Mouse (Mus musculus) embryonic facial prominence, embryonic 10.5 days (tissue): ENCODE measurements at regions not wholly inside any gene's neighbourhood (a gene's known extent, or its start where the extent isn't known, plus 50 kb on each side); places are given as distances from the start of the nearest gene placed in this dataset.

Source experiments
- DNase-seq: peaks from one replicate; pipeline ENCODE4 v3.0.0-alpha.2; 2017; ENCODE audit warnings: low spot score
- H3K27ac ChIP-seq: fragments of 300-500 bp; sonication (generic); replicated peaks from 2 replicates; pipeline ENCODE4 v1.5.1; 2016; ENCODE audit warnings: mild to moderate bottlenecking
- H3K27me3 ChIP-seq: fragments of 300-500 bp; sonication (generic); replicated peaks from 2 replicates; pipeline ENCODE4 v1.6.1; 2016; ENCODE audit warnings: low read depth, mild to moderate bottlenecking; ENCODE audit not compliant: poor library complexity, severe bottlenecking
- H3K36me3 ChIP-seq: fragments of 300-500 bp; sonication (generic); replicated peaks from 2 replicates; pipeline ENCODE4 v1.6.1; 2016; ENCODE audit warnings: mild to moderate bottlenecking, moderate library complexity
- H3K4me1 ChIP-seq: fragments of 300-500 bp; sonication (generic); 2 replicates; pipeline ENCODE4 v1.6.1; 2016
- H3K4me3 ChIP-seq: fragments of 300-500 bp; sonication (generic); 2 replicates; pipeline ENCODE4 v1.5.1; 2016; ENCODE audit warnings: mild to moderate bottlenecking, moderate library complexity
- H3K9me3 ChIP-seq: fragments of 300-500 bp; sonication (generic); 2 replicates; pipeline ENCODE4 v1.6.1; 2016; ENCODE audit warnings: mild to moderate bottlenecking
- WGBS: fragments of 180-500 bp; shearing (Covaris S2); methylation state at CpG from one replicate; pipeline ENCODE4 v1.1.7; 2016; 5-methylcytosine and 5-hydroxymethylcytosine counted together

DNA sequence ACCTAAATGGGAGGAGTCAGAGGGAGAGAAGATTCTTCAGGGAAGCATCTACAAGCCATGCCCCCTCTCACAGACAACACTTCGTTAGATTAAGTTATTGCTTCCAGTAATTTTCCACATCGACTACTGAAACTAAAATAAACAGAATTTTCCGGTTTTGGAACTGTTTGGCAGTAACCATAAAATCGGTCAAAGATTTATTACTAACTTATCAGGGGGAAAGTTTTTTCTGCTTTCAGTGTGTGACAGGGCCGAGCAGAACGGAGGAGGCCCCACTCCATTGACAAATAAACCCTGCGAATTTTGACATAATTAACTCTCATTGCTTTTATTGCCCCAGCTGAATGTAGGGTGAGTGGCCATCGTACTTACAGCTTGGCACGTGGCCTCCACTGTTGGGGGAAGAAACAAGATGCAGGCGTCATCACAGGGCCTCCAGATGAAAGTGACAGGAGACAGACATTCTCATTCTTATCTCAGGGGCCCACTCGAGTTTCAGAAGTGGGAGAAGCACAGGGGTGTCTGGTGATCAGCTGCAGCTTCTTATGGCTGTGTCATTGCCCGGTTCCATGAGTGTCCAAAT lies 229.6 kb upstream of the Foxq1 start:
- DNase-seq, result no peak
- Histone ChIP-seq H3K27me3 (no peaks in the 10 kb centered on the region), H3K4me1 (peaks cover 2% of the 10 kb centered on the region; the same call in 1 of the 2 replicates), H3K9me3 (no peaks in the 10 kb centered on the region), H3K27ac (no peak overlapping the region), H3K4me3 (no peak overlapping the region), H3K36me3 (no peaks in the 10 kb centered on the region)
- WGBS, result 83% methylated on average over 12 of the region's 12 CpGs

DNA sequence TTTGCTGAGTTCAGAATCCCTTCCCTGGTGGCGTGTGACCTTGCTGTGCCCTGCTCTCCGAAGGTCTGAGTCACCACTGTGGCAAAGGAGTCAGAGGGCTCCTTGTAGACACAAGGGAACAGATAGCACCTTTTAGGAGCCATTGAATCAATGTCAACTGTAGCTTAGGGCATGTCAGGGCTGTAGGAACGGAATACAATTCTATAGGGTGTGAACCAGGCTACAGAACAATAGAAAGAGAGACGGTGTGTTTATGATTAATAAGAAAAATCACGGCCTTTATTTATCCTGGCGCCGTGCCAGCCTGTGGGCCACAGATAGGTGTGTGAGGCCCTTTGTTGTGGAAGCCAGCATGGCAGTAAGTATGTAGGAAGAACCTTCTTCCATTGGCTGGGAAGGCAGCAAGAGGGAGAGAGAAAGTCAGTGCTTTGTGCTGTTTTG lies 228.4 kb upstream of the Foxq1 start:
- no peak overlapping the region for H3K4me3 ChIP-seq
- H3K36me3 ChIP-seq, result no peaks in the 10 kb centered on the region
- no peaks in the 10 kb centered on the region for H3K4me1 ChIP-seq
- no peaks in the 10 kb centered on the region for H3K9me3 ChIP-seq
- no peak overlapping the region for H3K27ac ChIP-seq
- no peaks in the 10 kb centered on the region for H3K27me3 ChIP-seq
- WGBS, result 86% methylated on average over 7 of the region's 7 CpGs
- DNase-seq, result no peak

DNA sequence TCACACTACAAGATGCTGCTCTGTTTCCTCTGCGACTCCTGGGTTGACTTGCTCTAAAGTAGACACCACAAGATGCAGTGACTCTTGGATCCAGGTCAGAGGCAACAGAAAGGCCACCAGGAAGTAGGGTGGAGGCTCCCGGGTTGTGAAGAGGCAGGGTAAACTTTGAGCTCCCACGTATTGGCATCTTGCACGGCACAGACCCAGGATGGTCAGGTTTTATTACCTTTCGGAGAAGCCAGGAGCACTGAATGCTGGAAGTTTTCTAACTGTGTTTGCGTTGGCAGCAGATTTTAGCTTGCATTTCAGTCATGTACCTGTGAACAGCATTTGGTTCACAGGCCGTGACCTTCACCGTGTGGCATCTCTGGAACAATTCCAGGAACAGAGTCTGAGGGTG lies 227.2 kb upstream of the Foxq1 start:
- no peaks in the 10 kb centered on the region for H3K4me1 ChIP-seq
- H3K4me3 ChIP-seq, result no peak overlapping the region
- no peaks in the 10 kb centered on the region for H3K36me3 ChIP-seq
- no peak overlapping the region for H3K27ac ChIP-seq
- H3K27me3 ChIP-seq, result no peaks in the 10 kb centered on the region
- DNase-seq, result no peak
- WGBS, result 93% methylated on average over 8 of the region's 8 CpGs
- no peaks in the 10 kb centered on the region for H3K9me3 ChIP-seq

DNA sequence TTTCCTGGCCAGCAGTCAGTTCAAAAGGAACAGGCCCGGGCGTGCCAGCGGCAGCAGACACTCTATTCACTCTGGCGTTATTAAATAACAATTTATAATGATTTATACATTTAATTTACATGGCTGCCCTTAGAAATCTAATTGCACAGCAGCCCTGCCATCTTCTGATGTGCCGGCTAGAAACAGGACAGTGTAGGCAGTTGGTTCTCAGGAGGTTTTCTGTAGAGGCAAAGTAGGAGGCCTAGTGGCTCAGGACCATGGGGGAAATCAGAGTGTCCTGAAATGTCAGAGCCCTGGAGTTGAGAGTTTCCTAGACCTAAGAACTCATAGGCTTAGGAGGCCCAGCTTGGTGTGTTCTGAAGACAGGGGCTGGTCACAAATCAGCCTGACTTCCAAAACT lies 225.2 kb upstream of the Foxq1 start:
- H3K9me3 ChIP-seq, result no peaks in the 10 kb centered on the region
- no peaks in the 10 kb centered on the region for H3K36me3 ChIP-seq
- no peak overlapping the region for H3K4me3 ChIP-seq
- H3K27ac ChIP-seq, result no peak overlapping the region
- H3K4me1 ChIP-seq, result no peaks in the 10 kb centered on the region
- no peak for DNase-seq
- H3K27me3 ChIP-seq, result no peaks in the 10 kb centered on the region
- WGBS, result 87% methylated on average over 5 of the region's 5 CpGs

DNA sequence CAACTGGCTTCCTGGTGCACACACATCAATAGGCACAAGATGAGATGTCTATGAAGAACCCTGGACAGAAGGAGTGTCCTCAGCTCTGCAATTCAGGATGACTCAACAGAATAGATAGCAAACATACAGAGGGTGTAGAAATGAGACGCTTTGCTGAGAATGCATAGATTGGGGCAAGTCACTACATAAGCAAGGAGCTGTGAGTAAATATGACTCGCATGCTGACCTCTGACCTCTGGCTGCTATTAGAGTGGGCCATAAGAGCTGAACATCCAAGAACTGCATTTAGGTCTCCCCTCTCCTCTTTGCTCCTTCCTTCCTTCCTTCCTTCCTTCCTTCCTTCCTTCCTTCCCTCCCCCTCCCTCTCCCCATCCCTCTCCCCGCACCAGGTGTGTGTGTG lies 221.0 kb upstream of the Foxq1 start:
- no peaks in the 10 kb centered on the region for H3K4me1 ChIP-seq
- no peaks in the 10 kb centered on the region for H3K27me3 ChIP-seq
- no peak overlapping the region for H3K4me3 ChIP-seq
- no peak overlapping the region for H3K27ac ChIP-seq
- WGBS, result 93% methylated on average over 3 of the region's 3 CpGs
- DNase-seq, result no peak
- no peaks in the 10 kb centered on the region for H3K9me3 ChIP-seq
- no peaks in the 10 kb centered on the region for H3K36me3 ChIP-seq

DNA sequence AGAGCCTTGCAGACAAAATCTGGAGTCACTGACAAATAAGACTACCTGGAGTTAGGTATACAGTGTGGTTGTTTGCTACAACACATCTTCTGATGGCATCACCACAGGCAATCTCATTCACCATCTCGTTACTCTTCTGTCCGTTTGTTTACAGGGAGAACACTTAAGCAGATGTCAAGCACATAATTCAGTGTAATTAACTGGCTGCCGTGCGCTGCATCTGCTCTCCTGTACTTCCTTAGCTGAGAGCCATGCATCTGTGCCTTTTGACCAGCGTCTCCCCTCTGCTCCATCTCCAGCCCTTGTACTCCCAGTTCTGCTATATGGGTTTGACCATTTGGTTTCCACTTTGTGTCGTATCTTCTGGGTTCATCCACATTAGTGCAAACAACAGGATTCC lies 218.3 kb upstream of the Foxq1 start:
- Histone ChIP-seq H3K4me1 (no peaks in the 10 kb centered on the region; the same call in 1 of the 2 replicates), H3K9me3 (no peaks in the 10 kb centered on the region), H3K4me3 (no peak overlapping the region), H3K27me3 (no peaks in the 10 kb centered on the region), H3K36me3 (no peaks in the 10 kb centered on the region), H3K27ac (no peak overlapping the region)
- DNase-seq, result no peak
- whole genome bisulfite sequencing, result 57% methylated on average over 6 of the region's 6 CpGs

DNA sequence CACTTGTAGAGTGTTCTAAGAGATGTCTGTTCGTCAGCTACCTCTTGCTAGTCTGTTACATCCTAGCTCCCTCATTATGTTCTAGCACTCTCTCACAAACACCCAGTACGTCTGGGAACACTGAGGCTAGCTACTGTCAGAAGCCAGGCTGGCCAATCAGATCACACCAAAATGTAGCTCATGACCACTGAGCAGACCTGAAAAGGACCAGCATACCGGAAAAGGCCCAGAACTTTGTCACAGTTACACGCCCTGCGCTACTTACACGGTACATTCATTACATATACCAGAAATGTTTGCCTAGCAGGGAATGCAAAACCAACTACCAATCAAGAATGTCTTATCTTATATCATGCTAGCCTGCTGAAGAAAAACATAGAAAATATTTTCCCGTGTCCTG lies 216.5 kb upstream of the Foxq1 start:
- H3K4me3 ChIP-seq, result no peak overlapping the region
- no peaks in the 10 kb centered on the region; the same call in 1 of the 2 replicates for H3K4me1 ChIP-seq
- no peaks in the 10 kb centered on the region for H3K36me3 ChIP-seq
- no peak overlapping the region for H3K27ac ChIP-seq
- DNase-seq, result no peak
- H3K27me3 ChIP-seq, result no peaks in the 10 kb centered on the region
- 92% methylated on average over 7 of the region's 7 CpGs for WGBS
- no peaks in the 10 kb centered on the region for H3K9me3 ChIP-seq

DNA sequence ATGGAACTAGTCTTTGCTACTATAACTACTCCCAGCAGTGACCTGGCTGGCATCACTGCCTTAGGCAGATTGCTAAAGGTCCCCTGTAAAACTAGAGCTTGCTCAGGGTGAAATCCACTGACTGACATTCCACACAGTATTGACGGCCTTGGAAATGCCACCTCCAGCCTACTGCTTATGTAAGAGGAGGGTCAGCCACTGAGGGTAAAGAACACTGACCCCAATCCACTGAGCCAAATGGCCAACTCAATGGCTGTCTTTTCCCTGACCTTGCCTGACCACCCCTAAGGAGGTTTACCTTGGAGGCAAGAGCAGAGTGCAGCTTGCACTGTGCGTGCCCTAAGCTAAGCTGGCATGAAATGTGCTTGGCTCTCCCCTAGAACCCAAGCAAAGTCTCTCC lies 216.0 kb upstream of the Foxq1 start:
- Histone ChIP-seq H3K27ac (no peak overlapping the region), H3K4me1 (no peaks in the 10 kb centered on the region; the same call in 1 of the 2 replicates), H3K4me3 (no peak overlapping the region), H3K9me3 (peaks cover 1% of the 10 kb centered on the region; the same call in 1 of the 2 replicates), H3K36me3 (no peaks in the 10 kb centered on the region), H3K27me3 (no peaks in the 10 kb centered on the region)
- 66% methylated on average over 2 of the region's 2 CpGs for WGBS
- DNase-seq, result no peak

DNA sequence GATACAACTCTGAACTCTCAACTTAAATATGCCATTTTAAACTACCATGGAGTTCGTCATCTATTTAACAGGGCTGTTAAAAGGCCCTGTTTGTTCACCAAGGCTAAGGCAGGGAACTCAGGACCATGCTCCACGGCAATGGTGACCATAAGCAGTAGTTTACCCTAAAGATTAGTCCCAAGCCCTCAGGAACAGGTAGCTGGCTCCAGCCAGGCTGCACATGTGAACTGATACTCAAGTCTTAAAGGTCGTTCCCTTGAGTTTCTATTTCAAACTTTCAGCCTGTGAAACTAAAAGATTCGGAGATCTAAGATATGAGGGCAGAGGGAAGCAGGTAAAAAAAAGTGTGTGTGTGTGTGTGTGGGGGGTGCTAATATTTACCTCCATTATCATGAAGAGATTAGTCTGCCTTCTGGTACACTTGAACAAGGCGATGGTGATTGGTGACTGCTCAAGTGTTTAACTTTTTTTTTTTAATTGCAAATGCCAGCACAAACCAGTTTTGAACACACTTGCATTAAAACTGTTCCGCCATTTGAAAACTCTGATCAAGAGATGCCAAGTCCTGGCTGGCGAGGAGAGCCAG lies 215.5 kb upstream of the Foxq1 start:
- H3K4me1 ChIP-seq, result no peaks in the 10 kb centered on the region; the same call in 1 of the 2 replicates
- no peak overlapping the region for H3K27ac ChIP-seq
- H3K36me3 ChIP-seq, result no peaks in the 10 kb centered on the region
- peaks cover 6% of the 10 kb centered on the region; the same call in 1 of the 2 replicates for H3K9me3 ChIP-seq
- 83% methylated on average over 7 of the region's 7 CpGs for WGBS
- no peaks in the 10 kb centered on the region for H3K27me3 ChIP-seq
- no peak overlapping the region for H3K4me3 ChIP-seq
- DNase-seq, result no peak

DNA sequence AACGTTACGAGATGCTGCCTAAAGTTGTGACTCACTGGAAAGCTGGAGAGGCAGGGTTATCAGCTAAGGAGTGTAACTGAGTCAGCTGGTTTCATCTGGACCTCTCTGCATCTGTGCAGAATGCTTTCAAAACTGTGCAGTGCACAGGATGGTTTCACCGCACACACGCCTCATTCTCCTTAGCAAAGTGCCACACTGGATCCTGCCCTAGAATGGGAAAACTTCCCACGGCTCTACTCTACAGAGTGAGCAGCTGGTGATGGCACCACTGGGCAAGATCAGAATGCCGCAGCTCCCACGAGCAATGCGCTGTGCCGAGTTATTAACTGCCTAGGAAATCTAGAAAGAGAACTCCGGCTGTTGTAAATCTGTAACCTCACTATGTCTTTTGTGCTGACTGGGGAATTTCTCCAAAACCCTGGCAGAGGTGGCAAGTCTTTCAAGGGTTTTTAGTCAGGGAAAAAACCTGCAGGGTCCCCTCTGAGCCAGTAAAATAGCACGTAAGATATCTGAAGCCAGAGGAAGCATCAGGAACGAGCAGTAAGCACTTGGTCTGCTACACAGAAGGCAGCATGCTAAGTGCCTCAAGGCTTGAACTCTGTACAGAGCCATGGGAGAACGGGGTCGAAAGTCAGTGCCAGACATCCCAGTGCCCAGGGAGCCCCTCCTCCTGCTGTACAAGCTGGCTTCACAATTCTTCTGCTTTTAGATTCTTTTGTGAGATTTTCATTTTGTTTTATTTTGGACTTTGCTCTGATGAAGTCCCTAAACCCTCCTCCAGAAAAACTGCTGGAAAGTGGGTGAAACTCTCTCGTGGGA lies 214.4 kb upstream of the Foxq1 start:
- Histone ChIP-seq H3K4me1 (no peaks in the 10 kb centered on the region; the same call in 1 of the 2 replicates), H3K27me3 (no peaks in the 10 kb centered on the region), H3K27ac (no peak overlapping the region), H3K9me3 (peaks cover 6% of the 10 kb centered on the region; the same call in 1 of the 2 replicates), H3K4me3 (no peak overlapping the region), H3K36me3 (no peaks in the 10 kb centered on the region)
- WGBS, result 83% methylated on average over 15 of the region's 15 CpGs
- no peak for DNase-seq

DNA sequence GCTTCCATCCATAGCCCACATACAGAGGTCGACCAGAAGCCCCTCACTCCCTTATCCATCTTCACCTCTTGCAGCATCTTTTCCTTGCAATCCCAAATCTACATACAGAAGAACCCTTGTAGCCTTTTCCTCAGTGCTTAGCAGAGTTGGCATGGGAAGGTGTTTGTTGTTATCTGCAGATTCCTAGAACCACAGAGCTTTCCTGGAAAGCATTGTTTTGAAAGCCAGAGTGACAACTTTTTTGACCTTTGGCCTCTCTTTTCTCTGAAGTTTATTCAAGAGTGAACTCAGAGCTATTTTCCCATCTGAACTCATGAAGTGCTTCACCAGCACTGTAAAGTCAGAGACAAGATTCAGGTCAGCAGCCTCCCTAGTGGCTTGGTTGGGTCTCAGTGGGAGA lies 209.7 kb upstream of the Foxq1 start:
- H3K27me3 ChIP-seq, result no peaks in the 10 kb centered on the region
- H3K36me3 ChIP-seq, result no peaks in the 10 kb centered on the region
- no peak for DNase-seq
- peaks cover 10% of the 10 kb centered on the region; the same call in 1 of the 2 replicates for H3K4me1 ChIP-seq
- H3K27ac ChIP-seq, result no peak overlapping the region
- H3K9me3 ChIP-seq, result peaks cover 6% of the 10 kb centered on the region; the same call in 1 of the 2 replicates
- no peak overlapping the region for H3K4me3 ChIP-seq
- WGBS, result 60% methylated on average over 1 of the region's 1 CpGs

DNA sequence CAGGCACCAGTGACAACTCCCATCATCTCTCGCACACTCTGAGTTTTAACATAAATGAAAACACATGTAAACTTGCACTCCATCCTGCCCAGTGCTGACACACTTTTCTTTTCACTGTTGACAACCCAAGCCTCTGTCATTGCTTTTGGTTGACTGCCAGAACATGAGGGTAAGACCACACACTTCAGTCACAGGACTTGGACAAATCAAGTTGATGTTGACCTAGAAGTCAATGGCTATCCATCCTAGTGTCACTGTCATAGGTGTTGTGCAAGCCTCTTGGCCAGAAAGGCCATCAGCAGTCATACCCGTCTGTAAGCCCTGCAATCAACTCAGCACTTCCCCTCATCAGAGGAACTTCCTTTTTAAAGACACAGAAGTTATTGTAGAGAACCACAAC lies 208.9 kb upstream of the Foxq1 start:
- H3K27ac ChIP-seq, result no peak overlapping the region

More for the DNA sequence above, 208.9 kb upstream of the Foxq1 start:
- Histone ChIP-seq H3K4me1 (0 out of 2 replicates have a peak, but pooled peaks cover 10% of the 10 kb centered on the region), H3K27me3 (no peaks in the 10 kb centered on the region), H3K36me3 (no peaks in the 10 kb centered on the region), H3K4me3 (no peak overlapping the region), H3K9me3 (peaks cover 6% of the 10 kb centered on the region; the same call in 1 of the 2 replicates)
- 68% methylated on average over 2 of the region's 2 CpGs for WGBS
- no peak for DNase-seq
